Mouse (Mus musculus) A20 (cell line): Measurements from ENCODE around the gene Rpia.

ENCODE experiments used
- DNase-seq: peaks from one replicate; pipeline ENCODE4 v3.0.0-alpha.2; 2011; ENCODE audit warnings: low read depth, low spot score

Gene Rpia

DNA sequence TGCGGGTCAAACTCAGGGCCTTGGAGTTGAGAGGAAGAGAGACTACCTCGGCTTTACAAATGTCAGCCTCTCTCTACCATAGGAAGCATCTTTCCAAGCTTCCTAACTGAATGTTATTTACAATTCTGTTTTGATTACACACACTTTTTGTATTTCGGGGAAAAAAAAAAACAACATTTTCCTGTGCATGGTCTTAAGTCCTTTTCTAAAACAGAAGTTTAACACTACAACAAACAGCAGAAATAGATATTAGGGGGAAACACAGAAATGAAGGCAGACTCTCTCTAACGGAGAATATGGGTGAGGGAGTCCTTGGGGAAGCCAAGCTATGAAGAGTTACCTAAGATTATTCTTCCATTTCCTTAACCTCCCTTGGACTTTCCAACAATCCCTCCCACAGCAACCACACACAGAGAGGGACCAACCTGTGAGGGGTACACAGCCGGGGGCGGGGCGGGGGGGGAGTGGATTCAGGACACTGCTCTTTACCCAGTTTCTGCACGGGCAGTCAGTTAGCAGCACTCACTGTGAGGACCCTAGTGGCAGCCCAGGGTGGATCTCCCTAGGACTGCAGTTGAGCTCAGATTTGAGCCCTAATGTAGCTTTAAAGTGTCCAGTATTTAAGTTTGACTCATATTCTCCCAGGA is 40.7 kb downstream of the Rpia start:
- DNase-seq = peak; percentile 72

DNA sequence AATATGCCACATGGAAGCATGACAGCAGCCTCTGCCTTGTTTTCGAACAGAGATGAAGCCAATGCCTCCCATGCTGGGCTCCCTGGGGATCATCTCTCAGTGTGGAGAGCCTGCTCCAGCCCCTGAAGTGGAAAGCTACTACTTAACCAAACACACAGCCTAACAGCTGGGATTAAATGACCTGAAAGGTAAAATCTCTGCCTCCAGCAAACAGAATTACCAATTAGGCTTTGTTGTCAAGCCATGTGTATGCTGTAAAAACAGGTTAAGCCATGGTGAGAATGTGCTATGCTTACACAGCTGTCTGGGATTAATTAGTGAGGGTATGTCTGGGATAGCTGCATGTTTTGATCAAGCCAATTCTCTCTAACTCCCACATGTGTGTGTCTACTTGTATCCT is 42.3 kb downstream of the Rpia start:
- DNase-seq = peak; percentile 30

GRCm38 (mm10) chr6:70747702-70748101 is 44.3 kb downstream of the Rpia start:
- DNase-seq = peak; percentile 59

- peak; percentile 90 for DNase-seq
These were observed 48.1 kb downstream of the Rpia start for GRCm38 (mm10) chr6:70743902-70744301.

DNA sequence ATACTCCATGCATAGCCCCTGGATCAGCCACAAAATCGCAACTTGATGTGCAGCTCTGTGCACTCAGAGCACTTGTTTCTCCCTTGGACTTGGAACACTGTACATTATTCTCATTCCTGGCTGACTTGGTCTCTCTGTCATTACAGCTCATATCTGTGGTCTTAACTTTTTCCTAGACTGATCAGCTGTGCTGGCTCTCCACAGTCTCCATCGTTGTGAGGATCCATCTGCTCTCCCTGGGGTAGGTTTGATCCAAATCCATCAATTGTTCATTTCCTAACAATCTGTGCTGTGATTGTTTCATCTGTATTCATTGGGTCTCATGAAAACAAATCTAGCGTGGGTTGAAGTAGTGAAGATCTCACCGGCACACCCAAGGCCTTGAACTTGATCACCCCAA is 49.2 kb downstream of the Rpia start:
- DNase-seq = peak; percentile 41

GRCm38 (mm10) chr6:70740535-70740934 is 51.5 kb downstream of the Rpia start:
- DNase-seq = peak; percentile 74

GRCm38 (mm10) chr6:70739456-70739855 is 52.6 kb downstream of the Rpia start:
- DNase-seq = no peak

- peak; percentile 88 for DNase-seq
These were observed 56.5 kb downstream of the Rpia start for GRCm38 (mm10) chr6:70735528-70735927.

- peak; percentile 62 for DNase-seq
These were observed 61.2 kb downstream of the Rpia start for GRCm38 (mm10) chr6:70730828-70731227.

GRCm38 (mm10) chr6:70729125-70729524 is 62.9 kb downstream of the Rpia start:
- DNase-seq = peak; percentile 60

- peak; percentile 66 for DNase-seq
These were observed 64.8 kb downstream of the Rpia start for GRCm38 (mm10) chr6:70727094-70727721.

GRCm38 (mm10) chr6:70725639-70726038 is 66.4 kb downstream of the Rpia start:
- peak; percentile 79 for DNase-seq

- DNase-seq = peak; percentile 56
These were observed 67.3 kb downstream of the Rpia start for GRCm38 (mm10) chr6:70724722-70725121.

DNA sequence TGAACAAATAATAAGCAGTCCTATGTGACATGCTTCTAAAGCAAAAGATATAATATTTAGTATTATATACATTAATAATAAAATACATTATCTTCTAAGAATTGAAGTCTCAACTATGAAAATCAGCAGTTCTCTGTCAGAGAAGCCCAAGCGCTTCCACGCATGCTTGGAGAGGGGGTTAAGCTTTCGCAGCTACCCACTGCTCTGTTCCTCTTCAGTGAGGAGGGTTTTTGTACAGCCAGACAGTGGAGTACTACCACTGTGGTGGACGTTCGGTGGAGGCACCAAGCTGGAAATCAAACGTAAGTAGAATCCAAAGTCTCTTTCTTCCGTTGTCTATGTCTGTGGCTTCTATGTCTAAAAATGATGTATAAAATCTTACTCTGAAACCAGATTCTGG is 69.7 kb downstream of the Rpia start:
- no peak for DNase-seq

DNA sequence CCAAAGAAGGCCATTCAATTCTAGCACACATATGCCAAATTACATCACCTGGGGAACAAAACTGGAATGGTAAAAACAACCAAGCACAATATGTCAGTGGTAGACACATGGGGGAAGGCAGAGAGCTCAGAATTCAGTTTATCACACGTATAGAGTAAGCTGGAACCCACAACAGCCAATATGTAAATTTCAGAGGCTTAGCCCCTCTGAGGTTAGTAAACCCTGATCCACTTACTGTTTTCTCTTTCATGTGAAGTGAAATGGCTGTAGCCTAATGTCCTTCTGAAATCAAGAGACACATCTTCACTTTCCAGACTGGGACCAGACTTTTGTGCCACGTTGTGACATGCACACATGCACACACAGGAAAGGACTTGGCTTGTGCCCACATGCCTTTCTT is 73.3 kb downstream of the Rpia start:
- no peak for DNase-seq

- DNase-seq = no peak
These were observed 73.9 kb downstream of the Rpia start for GRCm38 (mm10) chr6:70718164-70718563.

GRCm38 (mm10) chr6:70716701-70717393 is 75.2 kb downstream of the Rpia start:
- no peak for DNase-seq
